Mouse (Mus musculus) MEL (cell line): ENCODE measurements at regions not wholly inside any gene's neighbourhood (a gene's known extent, or its start where the extent isn't known, plus 50 kb on each side); places are given as distances from the start of the nearest gene placed in this dataset.
"Not testable (repeated sequence)": the region's sequence is repeated elsewhere in the genome, so short reads cannot be mapped to it uniquely, and the experiment has no call there.

ENCODE experiments used
- DNase-seq: peaks from one replicate; pipeline ENCODE4 v3.0.0; 2011; ENCODE audit warnings: low read depth, low spot score
- H3K27ac ChIP-seq: 2 replicates; pipeline ENCODE4 v1.5.1; 2012; ENCODE audit warnings: low read depth, mild to moderate bottlenecking, control low read depth, low read length, moderate library complexity; ENCODE audit not compliant: control insufficient read depth
- H3K27me3 ChIP-seq, 2 experiments: fragments of 150-350 bp in 1 of 2; sonication (generic) in 1 of 2; 2 replicates each; pipeline ENCODE4 v1.6.1; 2012; ENCODE audit warnings: low read length in 2 of 2, mild to moderate bottlenecking in 2 of 2, improper control_type of control experiment in 1 of 2, moderate library complexity in 1 of 2; ENCODE audit not compliant: insufficient read depth in 2 of 2, control insufficient read depth in 1 of 2
- H3K36me3 ChIP-seq, 2 experiments: 2 replicates each; pipeline ENCODE4 v1.6.1; 2012 to 2014; ENCODE audit warnings: low read length in 2 of 2, improper control_type of control experiment in 1 of 2, inconsistent platforms in 1 of 2, mild to moderate bottlenecking in 1 of 2; ENCODE audit not compliant: insufficient read depth in 2 of 2, control insufficient read depth in 1 of 2
- H3K4me1 ChIP-seq, 2 experiments: fragments of 150-350 bp in 1 of 2; sonication (generic) in 1 of 2; 2 replicates each; pipeline ENCODE4 v1.6.1; 2012; ENCODE audit warnings: low read length in 2 of 2, improper control_type of control experiment in 1 of 2, mild to moderate bottlenecking in 1 of 2; ENCODE audit not compliant: insufficient read depth in 2 of 2, control insufficient read depth in 1 of 2
- H3K4me3 ChIP-seq, 2 experiments: fragments of 150-350 bp in 1 of 2; sonication (generic) in 1 of 2; 2 replicates each; pipeline ENCODE4 v1.5.1; 2012; ENCODE audit warnings: low read depth in 2 of 2, low read length in 2 of 2, mild to moderate bottlenecking in 2 of 2, moderate library complexity in 2 of 2, control low read depth in 1 of 2, improper control_type of control experiment in 1 of 2; ENCODE audit not compliant: control insufficient read depth in 1 of 2, insufficient read depth in 1 of 2
- H3K79me2 ChIP-seq: 2 replicates; pipeline ENCODE4 v1.6.1; 2012; ENCODE audit warnings: mild to moderate bottlenecking, low read length, moderate library complexity; ENCODE audit not compliant: control insufficient read depth, poor library complexity, insufficient read depth
- H3K9ac ChIP-seq: 2 replicates; pipeline ENCODE4 v1.6.1; 2012; ENCODE audit warnings: low read depth, mild to moderate bottlenecking, control low read depth, low read length, moderate library complexity; ENCODE audit not compliant: control insufficient read depth, poor library complexity, severe bottlenecking
- H3K9me3 ChIP-seq: fragments of 150-350 bp; sonication (generic); replicated peaks from 2 replicates; pipeline ENCODE4 v1.6.1; 2012; ENCODE audit warnings: mild to moderate bottlenecking, low read length, improper control_type of control experiment, moderate library complexity; ENCODE audit not compliant: insufficient read depth
- CHD1 ChIP-seq: IDR thresholded peaks from 2 replicates; pipeline ENCODE4 v1.6.1; 2012; ENCODE audit warnings: low read depth, mild to moderate bottlenecking, inconsistent platforms, low read length, improper control_type of control experiment
- CTCF ChIP-seq, 3 experiments: IDR thresholded peaks in 2 of 3; conservative IDR thresholded peaks in 1 of 3; 2 replicates each; pipeline ENCODE4 v1.5.1; 2011 to 2012; ENCODE audit warnings: low read length in 3 of 3, low read depth in 2 of 3, mild to moderate bottlenecking in 2 of 3, improper control_type of control experiment in 1 of 3, inconsistent platforms in 1 of 3, mixed read lengths in 1 of 3, moderate library complexity in 1 of 3; ENCODE audit not compliant: control insufficient read depth in 1 of 3, insufficient read depth in 1 of 3, poor library complexity in 1 of 3, severe bottlenecking in 1 of 3
- GABPA ChIP-seq: IDR thresholded peaks from 2 replicates; pipeline ENCODE4 v1.6.1; 2012; ENCODE audit warnings: low read depth, mild to moderate bottlenecking, inconsistent platforms, low read length, improper control_type of control experiment, moderate library complexity
- MAFK ChIP-seq: IDR thresholded peaks from 2 replicates; pipeline ENCODE4 v1.6.1; 2011; ENCODE audit warnings: low read depth, mild to moderate bottlenecking, low read length, improper control_type of control experiment, borderline replicate concordance
- MAX ChIP-seq: IDR thresholded peaks from 2 replicates; pipeline ENCODE4 v1.6.1; 2011; ENCODE audit warnings: low read length, improper control_type of control experiment
- MYB ChIP-seq: IDR thresholded peaks from 2 replicates; pipeline ENCODE4 v1.6.1; 2011; ENCODE audit warnings: mild to moderate bottlenecking, low read depth, low read length, improper control_type of control experiment
- POLR2AphosphoS5 ChIP-seq: IDR thresholded peaks from 2 replicates; pipeline ENCODE4 v1.6.1; 2012; ENCODE audit warnings: low read depth, borderline replicate concordance, mild to moderate bottlenecking, inconsistent platforms, low read length, moderate library complexity, mixed read lengths
- RAD21 ChIP-seq: IDR thresholded peaks from 2 replicates; pipeline ENCODE4 v1.6.1; 2011; ENCODE audit warnings: mild to moderate bottlenecking, low read depth, low read length, improper control_type of control experiment
- RCOR1 ChIP-seq: IDR thresholded peaks from 2 replicates; pipeline ENCODE4 v1.6.1; 2012; ENCODE audit warnings: low read depth, mild to moderate bottlenecking, inconsistent platforms, low read length, improper control_type of control experiment
- SIN3A ChIP-seq: IDR thresholded peaks from 2 replicates; pipeline ENCODE4 v1.6.1; 2012; ENCODE audit warnings: low read length, improper control_type of control experiment, inconsistent platforms
- SMC3 ChIP-seq: IDR thresholded peaks from 2 replicates; pipeline ENCODE4 v1.6.1; 2011; ENCODE audit warnings: low read depth, low read length, improper control_type of control experiment
- TAL1 ChIP-seq: IDR thresholded peaks from 2 replicates; pipeline ENCODE4 v1.6.1; 2012; ENCODE audit warnings: mild to moderate bottlenecking, inconsistent platforms, low read length, moderate library complexity, mixed read lengths
- TBP ChIP-seq: IDR thresholded peaks from 2 replicates; pipeline ENCODE4 v1.8.0; 2011; ENCODE audit warnings: low read depth, low read length, improper control_type of control experiment
- ZKSCAN1 ChIP-seq: IDR thresholded peaks from 2 replicates; pipeline ENCODE4 v1.6.1; 2012; ENCODE audit warnings: low read depth, mild to moderate bottlenecking, inconsistent platforms, low read length, improper control_type of control experiment, moderate library complexity
- ZNF384 ChIP-seq: IDR thresholded peaks from 2 replicates; pipeline ENCODE4 v1.6.1; 2012; ENCODE audit warnings: low read depth, mild to moderate bottlenecking, inconsistent platforms, low read length, improper control_type of control experiment

DNA sequence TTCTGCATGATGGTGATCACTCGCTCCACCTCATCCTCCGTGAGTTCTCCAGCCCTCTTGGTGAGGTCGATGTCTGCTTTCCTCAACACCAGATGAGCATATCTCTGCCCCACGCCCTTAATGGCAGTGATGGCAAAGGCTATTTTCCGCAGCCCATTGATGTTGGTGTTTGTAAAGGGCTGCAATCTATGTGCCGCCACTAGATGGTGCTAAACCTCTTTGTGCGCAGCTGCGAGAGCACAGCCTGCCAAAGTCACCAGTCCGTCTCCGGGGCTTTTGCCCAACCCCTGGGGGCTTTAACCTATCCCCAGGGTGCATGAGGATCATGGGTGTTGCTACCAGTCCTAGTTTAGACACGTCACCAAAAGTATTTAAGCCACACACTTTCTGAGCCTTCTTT is 140.9 kb upstream of the Cts3 start:
- not testable (repeated sequence) for H3K27ac ChIP-seq, H3K9me3 ChIP-seq, H3K4me1 ChIP-seq, H3K4me3 ChIP-seq, H3K27me3 ChIP-seq, H3K9ac ChIP-seq, H3K36me3 ChIP-seq, H3K79me2 ChIP-seq
- peak; percentile 9 for DNase-seq
- TF ChIP-seq CTCF (IDR thresholded peaks at IDR 0.05 in 2 of 3, conservative IDR thresholded peaks at IDR 0.05 in 1 of 3; ENCODE audit: control insufficient read depth in 1 of 3, insufficient read depth in 1 of 3, low read depth in 2 of 3, low read length in 3 of 3, poor library complexity in 1 of 3, severe bottlenecking in 1 of 3) (peak; percentile 15 to 52 (median 35); a peak in 4 of 6 replicates), SMC3 (0 out of 2 replicates have a peak, but pooled peaks have one; percentile 33), RAD21 (peak; percentile 34)

- H3K27me3 ChIP-seq: no peaks in the 10 kb centered on the region
- no peaks in the 10 kb centered on the region for H3K9me3 ChIP-seq
- no peaks in the 10 kb centered on the region for H3K4me1 ChIP-seq
- H3K36me3 ChIP-seq: no peaks in the 10 kb centered on the region
- TF ChIP-seq RCOR1 (no peak), TAL1 (no peak), MYB (no peak), SIN3A (no peak), CHD1 (no peak), TBP (no peak), MAFK (no peak), GABPA (no peak), POLR2AphosphoS5 (no peak), ZKSCAN1 (no peak), ZNF384 (no peak), MAX (no peak)
- no peaks in the 10 kb centered on the region for H3K79me2 ChIP-seq
- no peak for DNase-seq
- no peak overlapping the region for H3K27ac ChIP-seq
- H3K9ac ChIP-seq: no peak overlapping the region
- H3K4me3 ChIP-seq: no peak overlapping the region
Observed at GRCm38 (mm10) chr13:61665729-61666128, 95.8 kb upstream of the Cts3 start.
